Mouse (Mus musculus) neural tube, embryonic 11.5 days (tissue): ENCODE measurements around the gene Ppp2r1b. TPM values are rescaled to one million over a fixed set of nuclear protein-coding genes. Genes with fewer than 3 reads are reported as not detected.

Experiments
- ATAC-seq: fragments of 200-750 bp; cut with Nextera tagmentation; 2 replicates; pipeline ENCODE4 v1.8.0; 2017; ENCODE audit warnings: moderate number of reproducible peaks, mild to moderate bottlenecking, moderate TSS enrichment, moderate library complexity; ENCODE audit not compliant: insufficient read depth, low FRiP score, low TSS enrichment
- DNase-seq: peaks from one replicate; pipeline ENCODE4 v3.0.0-alpha.2; 2015; ENCODE audit warnings: low spot score
- H3K27ac ChIP-seq: fragments of 300-500 bp; sonication (generic); 2 replicates; pipeline ENCODE4 v1.5.1; 2014; ENCODE audit warnings: low read depth, mild to moderate bottlenecking, low read length
- H3K27me3 ChIP-seq: fragments of 300-500 bp; sonication (generic); 2 replicates; pipeline ENCODE4 v1.6.1; 2014; ENCODE audit warnings: mild to moderate bottlenecking, low read length, mixed read lengths; ENCODE audit not compliant: control insufficient read depth, insufficient read depth
- H3K36me3 ChIP-seq: fragments of 300-500 bp; sonication (generic); 2 replicates; pipeline ENCODE4 v1.6.1; 2014; ENCODE audit warnings: mild to moderate bottlenecking, low read length, moderate library complexity, mixed read lengths; ENCODE audit not compliant: control insufficient read depth, insufficient read depth
- H3K4me1 ChIP-seq: fragments of 300-500 bp; sonication (generic); 2 replicates; pipeline ENCODE4 v1.6.1; 2014; ENCODE audit warnings: low read length, mixed read lengths; ENCODE audit not compliant: control insufficient read depth, insufficient read depth
- H3K4me2 ChIP-seq: fragments of 300-500 bp; sonication (generic); 2 replicates; pipeline ENCODE4 v1.6.1; 2014; ENCODE audit warnings: low read depth, mild to moderate bottlenecking, moderate library complexity
- H3K4me3 ChIP-seq: fragments of 300-500 bp; sonication (generic); 2 replicates; pipeline ENCODE4 v1.5.1; 2014; ENCODE audit warnings: low read depth, low read length
- H3K9ac ChIP-seq: fragments of 300-500 bp; sonication (generic); 2 replicates; pipeline ENCODE4 v1.6.1; 2014; ENCODE audit warnings: mild to moderate bottlenecking, low read length
- H3K9me3 ChIP-seq: fragments of 300-500 bp; sonication (generic); 2 replicates; pipeline ENCODE4 v1.6.1; 2016; ENCODE audit warnings: low read length; ENCODE audit not compliant: control insufficient read depth
- WGBS: fragments of 180-500 bp; shearing (Covaris S2); extraction: QIAGEN DNeasy Blood & Tissue Kit; methylation state at CpG from one replicate; pipeline ENCODE4 v1.1.7; 2014; 5-methylcytosine and 5-hydroxymethylcytosine counted together
- polyA plus RNA-seq: library from polyadenylated mRNA; unstranded; fragments of >200 nt; fragmentation: Nextera tagmentation; extraction: Ambion mirVana; gene quantifications from 2 replicates; pipeline ENCODE4 v1.2.1, GENCODE M21; 2014

Gene Ppp2r1b
- 121 and 122 TPM in 2 replicates for polyA plus RNA-seq

DNA sequence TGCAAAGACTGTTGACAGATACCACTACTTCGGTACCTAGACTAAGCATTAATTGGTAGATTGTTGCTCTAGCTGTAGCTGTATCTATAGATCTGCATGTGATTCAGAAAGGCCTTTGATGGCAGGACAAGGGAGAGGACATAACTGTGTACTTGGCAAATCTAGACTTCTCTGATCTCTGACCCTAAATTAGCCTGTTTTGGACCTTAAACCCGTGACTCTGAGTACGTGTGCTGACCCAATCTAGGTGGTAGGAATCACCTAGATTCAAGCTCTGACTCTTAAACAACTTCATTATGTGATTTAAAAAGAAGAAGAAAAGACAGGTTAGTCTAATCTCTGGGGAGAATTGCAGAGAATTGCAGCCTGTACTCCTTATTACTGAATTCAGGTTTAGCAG, at the start of gene Ppp2r1b:
Gene Ppp2r1b (plus strand): TSS at position 221 of the 400 bp plus-strand sequence.
- no peak for DNase-seq
- Histone ChIP-seq H3K27me3 (no peaks in the 10 kb centered on the region), H3K4me1 (no peaks in the 10 kb centered on the region), H3K9me3 (no peaks in the 10 kb centered on the region), H3K4me3 (no peak within 1 kb of the TSS), H3K36me3 (peaks cover 6% of the 10 kb centered on the region; the same call in 1 of the 2 replicates), H3K27ac (no peak within 1 kb of the TSS), H3K4me2 (no peak within 1 kb of the TSS), H3K9ac (no peak within 1 kb of the TSS)
- no peak for ATAC-seq
- WGBS = 94% methylated on average over 3 of the region's 3 CpGs

DNA sequence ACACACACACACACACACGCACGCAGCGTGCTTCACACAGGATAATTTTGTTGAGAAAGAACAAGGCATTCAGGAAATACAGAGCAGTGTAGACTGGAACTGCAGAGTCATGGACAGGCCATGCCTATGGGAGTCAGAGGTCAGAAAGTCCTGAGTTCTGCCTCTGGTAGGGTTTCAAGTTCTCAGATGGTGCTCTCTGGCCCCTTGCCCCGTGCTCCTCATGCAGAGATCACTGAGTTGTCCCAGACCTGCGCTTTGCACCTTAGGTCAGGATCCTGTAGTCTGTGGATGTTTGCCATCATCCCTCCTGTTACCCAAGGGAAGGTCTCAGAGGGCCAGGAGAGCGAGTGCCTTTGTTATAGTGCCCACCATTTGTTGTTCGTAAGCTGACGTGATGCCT, 48.3 kb upstream of the Ppp2r1b start:
- peaks cover 5% of the 10 kb centered on the region for H3K36me3 ChIP-seq
- DNase-seq (no peak), ATAC-seq (no peak)
- H3K9me3 ChIP-seq = no peaks in the 10 kb centered on the region
- H3K9ac ChIP-seq = no peak overlapping the region
- no peak overlapping the region for H3K4me3 ChIP-seq
- no peak overlapping the region for H3K4me2 ChIP-seq
- H3K27ac ChIP-seq = no peak overlapping the region
- WGBS = 89% methylated on average over 8 of the region's 8 CpGs
- no peaks in the 10 kb centered on the region for H3K4me1 ChIP-seq
- H3K27me3 ChIP-seq = no peaks in the 10 kb centered on the region

GRCm38 (mm10) chr9:50797641-50798040, 47.5 kb upstream of the Ppp2r1b start:
- 93% methylated on average over 7 of the region's 7 CpGs for WGBS
- Histone ChIP-seq H3K4me3 (no peak overlapping the region), H3K9me3 (no peaks in the 10 kb centered on the region), H3K27me3 (no peaks in the 10 kb centered on the region), H3K4me1 (no peaks in the 10 kb centered on the region), H3K4me2 (no peak overlapping the region), H3K9ac (no peak overlapping the region), H3K27ac (no peak overlapping the region), H3K36me3 (peaks cover 3% of the 10 kb centered on the region; the same call in 1 of the 2 replicates)
- no peak for ATAC-seq
- DNase-seq = no peak

- H3K9me3 ChIP-seq = no peaks in the 10 kb centered on the region
- H3K4me1 ChIP-seq = no peaks in the 10 kb centered on the region
- H3K36me3 ChIP-seq = peaks cover 3% of the 10 kb centered on the region; the same call in 1 of the 2 replicates
- no peak overlapping the region for H3K4me2 ChIP-seq
- H3K27me3 ChIP-seq = no peaks in the 10 kb centered on the region
- H3K4me3 ChIP-seq = no peak overlapping the region
- ATAC-seq (no peak), DNase-seq (no peak)
- 89% methylated on average over 5 of the region's 5 CpGs for WGBS
- H3K27ac ChIP-seq = no peak overlapping the region
- H3K9ac ChIP-seq = no peak overlapping the region
Observed at GRCm38 (mm10) chr9:50798368-50798767, 46.7 kb upstream of the Ppp2r1b start.

- no peak for ATAC-seq
- no peaks in the 10 kb centered on the region for H3K27me3 ChIP-seq
- no peak overlapping the region for H3K9ac ChIP-seq
- 66% methylated on average over 2 of the region's 2 CpGs for WGBS
- no peaks in the 10 kb centered on the region for H3K9me3 ChIP-seq
- H3K27ac ChIP-seq = no peak overlapping the region
- no peak overlapping the region for H3K4me3 ChIP-seq
- H3K36me3 ChIP-seq = no peaks in the 10 kb centered on the region
- peak; percentile 27 for DNase-seq
- no peaks in the 10 kb centered on the region for H3K4me1 ChIP-seq
- H3K4me2 ChIP-seq = no peak overlapping the region
Observed at GRCm38 (mm10) chr9:50800985-50801384, 44.1 kb upstream of the Ppp2r1b start.

DNA sequence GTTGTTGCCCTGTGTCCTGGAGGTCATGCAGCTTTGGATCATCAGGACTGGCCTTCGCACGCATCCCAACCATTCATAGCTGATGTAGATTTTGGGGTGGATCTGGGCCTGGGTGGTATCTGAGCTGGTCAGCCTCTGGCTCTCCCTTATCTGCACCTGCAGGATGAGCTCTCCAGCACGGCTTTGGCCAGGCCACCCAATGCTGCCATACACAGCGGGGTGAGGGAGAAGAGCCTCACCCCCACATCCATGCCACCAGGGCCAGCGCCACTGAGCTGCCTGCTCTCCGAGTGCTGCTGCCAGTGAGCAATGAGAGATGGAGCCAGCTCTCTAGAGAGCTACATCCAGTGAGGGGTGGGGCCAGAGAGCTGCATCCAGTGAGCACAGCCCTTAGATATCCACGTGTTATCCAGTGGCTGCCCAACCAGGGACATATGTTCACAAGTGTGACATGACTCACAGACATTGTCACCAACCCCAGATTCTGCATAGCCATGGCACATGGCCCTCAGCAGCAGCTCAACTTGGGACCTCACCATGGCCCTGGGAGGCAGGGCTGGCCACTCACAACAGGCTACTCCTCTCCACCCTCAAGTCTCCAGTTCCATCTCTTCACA, 41.9 kb upstream of the Ppp2r1b start:
- Histone ChIP-seq H3K9me3 (no peaks in the 10 kb centered on the region), H3K36me3 (no peaks in the 10 kb centered on the region), H3K4me1 (no peaks in the 10 kb centered on the region), H3K9ac (no peak overlapping the region), H3K4me3 (no peak overlapping the region), H3K27ac (no peak overlapping the region), H3K4me2 (no peak overlapping the region), H3K27me3 (no peaks in the 10 kb centered on the region)
- 89% methylated on average over 7 of the region's 7 CpGs for WGBS
- ATAC-seq (no peak), DNase-seq (no peak)

DNA sequence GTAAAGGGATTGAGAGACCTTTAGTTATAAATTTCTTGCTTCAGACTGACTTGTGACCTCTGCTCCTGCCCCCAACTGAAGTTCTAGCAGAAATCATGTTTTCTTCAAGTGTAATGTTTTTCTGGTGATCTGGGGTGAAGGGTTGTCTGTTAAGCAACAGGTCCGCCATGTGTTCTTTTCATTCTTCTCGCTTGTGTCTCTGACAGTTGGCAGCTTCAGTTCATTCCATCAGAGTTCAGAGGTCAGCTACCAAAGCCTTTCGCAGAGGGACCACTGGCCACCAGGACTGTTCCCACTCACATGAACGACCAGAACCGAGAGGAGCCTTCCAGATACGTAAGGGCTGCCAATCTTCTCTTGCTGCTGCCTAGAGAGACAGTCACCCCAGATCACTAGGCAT, 36.6 kb upstream of the Ppp2r1b start:
- no peaks in the 10 kb centered on the region for H3K9me3 ChIP-seq
- H3K4me3 ChIP-seq = no peak overlapping the region
- H3K4me2 ChIP-seq = no peak overlapping the region
- no peak overlapping the region for H3K9ac ChIP-seq
- H3K4me1 ChIP-seq = no peaks in the 10 kb centered on the region
- H3K27me3 ChIP-seq = no peaks in the 10 kb centered on the region
- H3K36me3 ChIP-seq = peaks cover 3% of the 10 kb centered on the region
- DNase-seq (no peak), ATAC-seq (no peak)
- H3K27ac ChIP-seq = no peak overlapping the region
- 85% methylated on average over 6 of the region's 6 CpGs for WGBS

DNA sequence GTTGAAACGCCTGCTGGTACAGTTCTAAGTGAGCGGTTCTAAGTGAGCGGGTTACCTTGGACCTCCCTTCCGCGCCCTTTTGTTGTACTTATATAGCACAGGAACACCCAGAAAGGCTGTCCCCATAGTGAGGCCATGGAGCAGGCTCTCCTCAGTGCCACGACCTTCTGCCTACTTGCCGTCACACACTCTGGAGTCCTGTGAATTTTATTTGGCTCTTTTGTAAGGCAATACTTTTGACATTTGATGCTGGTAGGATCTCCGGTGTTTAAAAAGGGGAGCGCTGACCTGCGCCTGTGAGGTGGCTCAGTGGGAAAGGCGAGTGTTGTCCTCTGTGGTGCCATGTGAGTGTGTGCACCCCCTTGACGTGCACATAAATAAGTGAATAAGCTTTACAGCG, 36.0 kb upstream of the Ppp2r1b start:
- DNase-seq (no peak), ATAC-seq (no peak)
- H3K27ac ChIP-seq = no peak overlapping the region
- no peak overlapping the region for H3K9ac ChIP-seq
- no peak overlapping the region for H3K4me3 ChIP-seq
- WGBS = 94% methylated on average over 13 of the region's 13 CpGs
- H3K9me3 ChIP-seq = no peaks in the 10 kb centered on the region
- peaks cover 5% of the 10 kb centered on the region for H3K36me3 ChIP-seq
- H3K4me1 ChIP-seq = no peaks in the 10 kb centered on the region
- no peaks in the 10 kb centered on the region for H3K27me3 ChIP-seq
- H3K4me2 ChIP-seq = no peak overlapping the region

DNA sequence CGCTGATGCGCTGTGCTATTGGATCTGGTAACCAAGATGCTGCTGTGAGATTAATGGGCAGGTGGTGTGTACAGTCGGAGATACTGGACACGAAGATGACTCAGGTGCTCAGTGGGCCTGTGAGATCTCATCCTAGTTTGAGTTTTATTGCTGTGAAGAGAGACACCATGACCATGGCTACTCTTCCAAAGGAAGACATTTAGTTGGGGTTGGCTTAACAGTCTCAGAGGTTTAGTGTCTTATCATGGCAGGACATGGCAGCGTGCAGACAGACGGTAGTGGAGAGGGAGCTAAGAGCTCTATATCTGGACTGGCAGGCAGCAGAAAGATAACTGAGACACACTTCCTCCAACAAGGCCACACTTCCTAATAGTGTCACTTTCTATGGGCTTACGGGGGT, 33.9 kb upstream of the Ppp2r1b start:
- Histone ChIP-seq H3K9ac (no peak overlapping the region), H3K4me2 (no peak overlapping the region), H3K9me3 (no peaks in the 10 kb centered on the region), H3K27ac (no peak overlapping the region), H3K36me3 (peaks cover 5% of the 10 kb centered on the region), H3K4me3 (no peak overlapping the region), H3K27me3 (no peaks in the 10 kb centered on the region), H3K4me1 (no peaks in the 10 kb centered on the region)
- DNase-seq (no peak), ATAC-seq (no peak)
- 94% methylated on average over 7 of the region's 7 CpGs for WGBS
